Mouse (Mus musculus) MEL (cell line): ENCODE results near the gene Ngp. TPM values are rescaled to one million over a fixed set of nuclear protein-coding genes. Genes with fewer than 3 reads are reported as not detected.

Source experiments
- DNase-seq: peaks from one replicate; pipeline ENCODE4 v3.0.0; 2011; ENCODE audit warnings: low read depth, low spot score
- H3K27ac ChIP-seq: 2 replicates; pipeline ENCODE4 v1.5.1; 2012; ENCODE audit warnings: low read depth, mild to moderate bottlenecking, control low read depth, low read length, moderate library complexity; ENCODE audit not compliant: control insufficient read depth
- H3K27me3 ChIP-seq, 2 experiments: fragments of 150-350 bp in 1 of 2; sonication (generic) in 1 of 2; 2 replicates each; pipeline ENCODE4 v1.6.1; 2012; ENCODE audit warnings: low read length in 2 of 2, mild to moderate bottlenecking in 2 of 2, improper control_type of control experiment in 1 of 2, moderate library complexity in 1 of 2; ENCODE audit not compliant: insufficient read depth in 2 of 2, control insufficient read depth in 1 of 2
- H3K36me3 ChIP-seq, 2 experiments: 2 replicates each; pipeline ENCODE4 v1.6.1; 2012 to 2014; ENCODE audit warnings: low read length in 2 of 2, improper control_type of control experiment in 1 of 2, inconsistent platforms in 1 of 2, mild to moderate bottlenecking in 1 of 2; ENCODE audit not compliant: insufficient read depth in 2 of 2, control insufficient read depth in 1 of 2
- H3K4me1 ChIP-seq, 2 experiments: fragments of 150-350 bp in 1 of 2; sonication (generic) in 1 of 2; 2 replicates each; pipeline ENCODE4 v1.6.1; 2012; ENCODE audit warnings: low read length in 2 of 2, improper control_type of control experiment in 1 of 2, mild to moderate bottlenecking in 1 of 2; ENCODE audit not compliant: insufficient read depth in 2 of 2, control insufficient read depth in 1 of 2
- H3K4me3 ChIP-seq, 2 experiments: fragments of 150-350 bp in 1 of 2; sonication (generic) in 1 of 2; 2 replicates each; pipeline ENCODE4 v1.5.1; 2012; ENCODE audit warnings: low read depth in 2 of 2, low read length in 2 of 2, mild to moderate bottlenecking in 2 of 2, moderate library complexity in 2 of 2, control low read depth in 1 of 2, improper control_type of control experiment in 1 of 2; ENCODE audit not compliant: control insufficient read depth in 1 of 2, insufficient read depth in 1 of 2
- H3K79me2 ChIP-seq: 2 replicates; pipeline ENCODE4 v1.6.1; 2012; ENCODE audit warnings: mild to moderate bottlenecking, low read length, moderate library complexity; ENCODE audit not compliant: control insufficient read depth, poor library complexity, insufficient read depth
- H3K9ac ChIP-seq: 2 replicates; pipeline ENCODE4 v1.6.1; 2012; ENCODE audit warnings: low read depth, mild to moderate bottlenecking, control low read depth, low read length, moderate library complexity; ENCODE audit not compliant: control insufficient read depth, poor library complexity, severe bottlenecking
- H3K9me3 ChIP-seq: fragments of 150-350 bp; sonication (generic); replicated peaks from 2 replicates; pipeline ENCODE4 v1.6.1; 2012; ENCODE audit warnings: mild to moderate bottlenecking, low read length, improper control_type of control experiment, moderate library complexity; ENCODE audit not compliant: insufficient read depth
- BHLHE40 ChIP-seq: IDR thresholded peaks from 2 replicates; pipeline ENCODE4 v1.6.1; 2012; ENCODE audit warnings: low read depth, mild to moderate bottlenecking, inconsistent platforms, low read length, improper control_type of control experiment, borderline replicate concordance
- CHD2 ChIP-seq: IDR thresholded peaks from 2 replicates; pipeline ENCODE4 v1.6.1; 2011; ENCODE audit warnings: low read length, improper control_type of control experiment
- CTCF ChIP-seq, 3 experiments: IDR thresholded peaks in 2 of 3; conservative IDR thresholded peaks in 1 of 3; 2 replicates each; pipeline ENCODE4 v1.5.1; 2011 to 2012; ENCODE audit warnings: low read length in 3 of 3, low read depth in 2 of 3, mild to moderate bottlenecking in 2 of 3, improper control_type of control experiment in 1 of 3, inconsistent platforms in 1 of 3, mixed read lengths in 1 of 3, moderate library complexity in 1 of 3; ENCODE audit not compliant: control insufficient read depth in 1 of 3, insufficient read depth in 1 of 3, poor library complexity in 1 of 3, severe bottlenecking in 1 of 3
- ELF1 ChIP-seq: IDR thresholded peaks from 2 replicates; pipeline ENCODE4 v1.6.1; 2014; ENCODE audit warnings: low read depth, mild to moderate bottlenecking, inconsistent platforms, low read length, improper control_type of control experiment, moderate library complexity
- ETS1 ChIP-seq: IDR thresholded peaks from 2 replicates; pipeline ENCODE4 v1.6.1; 2012; ENCODE audit warnings: low read depth, mild to moderate bottlenecking, inconsistent platforms, low read length, improper control_type of control experiment, moderate library complexity
- GATA1 ChIP-seq: IDR thresholded peaks from 2 replicates; pipeline ENCODE4 v1.6.1; 2011; ENCODE audit warnings: low read depth, low read length, improper control_type of control experiment
- HCFC1 ChIP-seq: IDR thresholded peaks from 2 replicates; pipeline ENCODE4 v1.6.1; 2012; ENCODE audit warnings: low read depth, mild to moderate bottlenecking, inconsistent platforms, low read length, improper control_type of control experiment, moderate library complexity
- JUND ChIP-seq: IDR thresholded peaks from 2 replicates; pipeline ENCODE4 v1.6.1; 2011; ENCODE audit warnings: low read depth, mild to moderate bottlenecking, improper control_type of control experiment, low read length
- KAT2A ChIP-seq: conservative IDR thresholded peaks from 2 replicates; pipeline ENCODE4 v1.6.1; 2012; ENCODE audit warnings: low read depth, low read length, improper control_type of control experiment, inconsistent platforms
- MAFK ChIP-seq: IDR thresholded peaks from 2 replicates; pipeline ENCODE4 v1.6.1; 2011; ENCODE audit warnings: low read depth, mild to moderate bottlenecking, low read length, improper control_type of control experiment, borderline replicate concordance
- MAZ ChIP-seq: IDR thresholded peaks from 2 replicates; pipeline ENCODE4 v1.6.1; 2012; ENCODE audit warnings: low read depth, mild to moderate bottlenecking, inconsistent platforms, low read length, improper control_type of control experiment
- MEF2A ChIP-seq: IDR thresholded peaks from 2 replicates; pipeline ENCODE4 v1.6.1; 2014; ENCODE audit warnings: low read depth, mild to moderate bottlenecking, inconsistent platforms, low read length, improper control_type of control experiment; ENCODE audit not compliant: poor library complexity, insufficient replicate concordance, severe bottlenecking; ENCODE audit errors: extremely low read depth
- MYB ChIP-seq: IDR thresholded peaks from 2 replicates; pipeline ENCODE4 v1.6.1; 2011; ENCODE audit warnings: mild to moderate bottlenecking, low read depth, low read length, improper control_type of control experiment
- NRF1 ChIP-seq: IDR thresholded peaks from 2 replicates; pipeline ENCODE4 v1.6.1; 2014; ENCODE audit warnings: low read depth, mild to moderate bottlenecking, inconsistent platforms, low read length, improper control_type of control experiment, moderate library complexity; ENCODE audit not compliant: poor library complexity, insufficient read depth, severe bottlenecking
- POLR2A ChIP-seq, 2 experiments: IDR thresholded peaks; 2 replicates each; pipeline ENCODE4 v1.6.1; 2011 to 2012; ENCODE audit warnings: low read length in 2 of 2, mild to moderate bottlenecking in 2 of 2, control low read depth in 1 of 2, improper control_type of control experiment in 1 of 2, low read depth in 1 of 2, moderate library complexity in 1 of 2; ENCODE audit not compliant: control insufficient read depth in 1 of 2, insufficient read depth in 1 of 2, poor library complexity in 1 of 2
- POLR2AphosphoS2 ChIP-seq: IDR thresholded peaks from 2 replicates; pipeline ENCODE4 v1.6.1; 2011; ENCODE audit warnings: low read length, improper control_type of control experiment
- POLR2AphosphoS5 ChIP-seq: IDR thresholded peaks from 2 replicates; pipeline ENCODE4 v1.6.1; 2012; ENCODE audit warnings: low read depth, borderline replicate concordance, mild to moderate bottlenecking, inconsistent platforms, low read length, moderate library complexity, mixed read lengths
- RAD21 ChIP-seq: IDR thresholded peaks from 2 replicates; pipeline ENCODE4 v1.6.1; 2011; ENCODE audit warnings: mild to moderate bottlenecking, low read depth, low read length, improper control_type of control experiment
- RCOR1 ChIP-seq: IDR thresholded peaks from 2 replicates; pipeline ENCODE4 v1.6.1; 2012; ENCODE audit warnings: low read depth, mild to moderate bottlenecking, inconsistent platforms, low read length, improper control_type of control experiment
- SIN3A ChIP-seq: IDR thresholded peaks from 2 replicates; pipeline ENCODE4 v1.6.1; 2012; ENCODE audit warnings: low read length, improper control_type of control experiment, inconsistent platforms
- TBP ChIP-seq: IDR thresholded peaks from 2 replicates; pipeline ENCODE4 v1.8.0; 2011; ENCODE audit warnings: low read depth, low read length, improper control_type of control experiment
- USF1 ChIP-seq: IDR thresholded peaks from 2 replicates; pipeline ENCODE4 v1.6.1; 2014; ENCODE audit warnings: low read depth, mild to moderate bottlenecking, inconsistent platforms, low read length, improper control_type of control experiment, moderate library complexity
- USF2 ChIP-seq, 2 experiments: IDR thresholded peaks; 2 replicates each; pipeline ENCODE4 v1.6.1; 2011 to 2012; ENCODE audit warnings: improper control_type of control experiment in 2 of 2, low read length in 2 of 2, borderline replicate concordance in 1 of 2, inconsistent platforms in 1 of 2, low read depth in 1 of 2, mild to moderate bottlenecking in 1 of 2; ENCODE audit not compliant: insufficient read depth in 1 of 2
- ZC3H11A ChIP-seq: IDR thresholded peaks from 2 replicates; pipeline ENCODE4 v1.6.1; 2012; ENCODE audit warnings: low read depth, mild to moderate bottlenecking, inconsistent platforms, low read length, improper control_type of control experiment
- ZKSCAN1 ChIP-seq: IDR thresholded peaks from 2 replicates; pipeline ENCODE4 v1.6.1; 2012; ENCODE audit warnings: low read depth, mild to moderate bottlenecking, inconsistent platforms, low read length, improper control_type of control experiment, moderate library complexity
- ZNF384 ChIP-seq: IDR thresholded peaks from 2 replicates; pipeline ENCODE4 v1.6.1; 2012; ENCODE audit warnings: low read depth, mild to moderate bottlenecking, inconsistent platforms, low read length, improper control_type of control experiment
- polyA plus RNA-seq, 2 experiments: library from polyadenylated mRNA; stranded (reverse) in 1 of 2; unstranded in 1 of 2; fragments of >175 nt in 1 of 2; fragments of >200 nt in 1 of 2; gene quantifications; 2 replicates each; pipeline versions ENCODE4 v1.2.1 to v1.2.4; 2012; ENCODE audit warnings: low replicate concordance in 2 of 2, low read depth in 1 of 2; ENCODE audit not compliant: insufficient read length in 2 of 2, insufficient read depth in 1 of 2, missing spikeins in 1 of 2
- total RNA-seq: library from RNA; depleted of rRNA; stranded (reverse); fragments of 300-350 nt; gene quantifications from 2 replicates; pipeline ENCODE4 v1.2.3, GENCODE M21; 2012

Gene Ngp
- total and polyA plus RNA-seq, 3 experiments = not detected

DNA sequence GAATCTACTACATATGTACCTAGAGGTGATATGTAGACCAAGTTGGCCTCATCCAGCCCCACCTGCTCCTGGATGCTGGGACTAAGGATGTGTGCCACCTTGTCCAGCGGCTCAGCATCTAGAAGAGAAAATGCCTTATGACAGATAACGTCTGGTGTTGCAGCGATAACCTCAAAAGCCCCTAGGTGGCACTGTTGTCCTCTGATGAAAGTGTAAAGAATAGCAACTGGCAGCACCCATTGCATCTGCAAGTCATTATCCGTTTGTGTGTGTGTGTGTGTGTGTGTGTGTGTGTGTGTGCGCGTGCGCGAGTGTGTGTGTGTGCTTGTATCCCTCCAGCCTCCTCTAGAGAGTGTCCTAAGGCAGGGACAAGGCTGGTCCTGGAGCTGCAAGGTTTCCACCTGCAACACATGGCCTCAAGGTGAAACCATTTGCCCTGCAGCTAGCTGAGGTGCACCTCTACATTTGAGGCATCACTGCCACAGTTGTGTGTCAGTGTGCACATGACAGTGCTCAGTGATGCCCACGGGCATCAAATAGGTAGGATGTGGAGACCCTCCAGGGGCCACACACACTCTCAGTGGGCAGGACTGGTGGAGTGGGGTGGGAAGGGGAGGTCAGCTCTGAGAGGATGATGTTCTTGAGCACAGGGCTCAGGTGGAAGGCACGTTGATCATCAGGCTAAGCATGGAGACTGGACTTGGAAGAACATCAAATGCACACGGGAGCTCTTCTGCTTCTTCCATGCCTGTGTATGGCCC lies 29.5 kb downstream of the Ngp start (continued):
- TF ChIP-seq ZKSCAN1 (no peak), KAT2A (no peak), CHD2 (no peak), RAD21 (peak; percentile 92), GATA1 (peak; percentile 67), MAFK (no peak), MYB (no peak), ZC3H11A (peak; percentile 88), ELF1 (no peak), POLR2AphosphoS5 (no peak), CTCF (IDR thresholded peaks at IDR 0.05 in 2 of 3, conservative IDR thresholded peaks at IDR 0.05 in 1 of 3; ENCODE audit: control insufficient read depth in 1 of 3, insufficient read depth in 1 of 3, low read depth in 2 of 3, low read length in 3 of 3, poor library complexity in 1 of 3, severe bottlenecking in 1 of 3) (peak; percentile 69 to 94 (median 77)), SIN3A (peak; percentile 77)

DNA sequence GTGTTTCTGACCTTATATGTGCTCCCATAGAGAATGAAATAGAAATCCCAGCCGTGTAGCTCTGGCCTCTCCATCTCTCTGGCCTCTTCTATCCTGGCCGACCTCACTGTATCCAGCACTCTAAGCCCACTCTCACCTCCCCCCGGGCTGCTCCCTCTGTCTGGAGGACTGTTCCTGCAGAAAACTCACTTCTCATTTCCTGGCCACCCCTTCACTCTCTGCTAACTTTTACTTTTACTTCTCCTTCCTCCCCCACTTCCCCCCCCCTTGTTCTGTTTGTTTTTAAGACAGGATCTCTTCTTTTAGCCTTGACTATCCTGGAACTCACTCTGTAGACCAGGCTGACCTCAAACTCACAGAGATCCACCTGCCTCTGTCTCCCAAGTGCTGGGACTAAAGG lies 33.0 kb downstream of the Ngp start:
- no peak overlapping the region for H3K27ac ChIP-seq

DNA sequence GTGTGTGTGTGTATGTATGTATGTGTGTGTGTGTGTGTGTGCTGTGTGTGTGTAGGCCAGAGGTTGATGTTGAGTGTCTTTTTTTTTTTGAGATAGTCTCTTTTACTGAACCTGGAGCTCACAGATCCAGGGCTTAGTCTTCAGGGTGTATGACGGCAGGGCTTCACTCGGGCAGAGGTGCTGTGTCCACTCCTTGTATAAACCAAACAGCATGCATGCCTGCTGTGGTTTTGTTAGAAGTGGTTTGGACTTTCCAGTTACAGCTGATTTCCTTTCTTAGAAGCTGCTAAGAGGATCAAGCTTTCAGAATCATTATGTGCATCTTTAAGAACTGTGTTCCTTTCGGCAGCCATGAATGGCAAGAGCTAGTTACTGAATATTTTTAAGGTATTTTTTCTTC lies 38.4 kb downstream of the Ngp start:
- peaks cover 18 to 27% of the 10 kb centered on the region in 2 experiments for H3K4me1 ChIP-seq
- no peak overlapping the region for H3K4me3 ChIP-seq
- H3K9ac ChIP-seq = no peak overlapping the region
- H3K9me3 ChIP-seq = no peaks in the 10 kb centered on the region
- H3K27ac ChIP-seq = peak overlapping the region; percentile 89; the same call in 1 of the 2 replicates
- DNase-seq = no peak
- H3K36me3 ChIP-seq = peaks cover 0 to 25% of the 10 kb centered on the region in 2 experiments; a peak in 2 of 4 replicates
- H3K27me3 ChIP-seq = no peaks in the 10 kb centered on the region
- no peaks in the 10 kb centered on the region for H3K79me2 ChIP-seq
- TF ChIP-seq ELF1 = no peak
- no peak for TF ChIP-seq MEF2A
- no peak for TF ChIP-seq POLR2AphosphoS2
- TF ChIP-seq ETS1 = no peak
- no peak for TF ChIP-seq GATA1
- no peak for TF ChIP-seq ZNF384
- no peak for TF ChIP-seq MAZ
- no peak for TF ChIP-seq KAT2A
- no peak for TF ChIP-seq MYB
- TF ChIP-seq RCOR1 = no peak
- TF ChIP-seq RAD21 = no peak
- TF ChIP-seq ZC3H11A = no peak
- TF ChIP-seq CHD2 = no peak
- no peak for TF ChIP-seq POLR2AphosphoS5
- no peak for TF ChIP-seq NRF1
- no peak for TF ChIP-seq POLR2A (IDR thresholded peaks at IDR 0.05; ENCODE audit: control insufficient read depth in 1 of 2, insufficient read depth in 1 of 2, low read depth in 1 of 2, low read length in 2 of 2, poor library complexity in 1 of 2)
- TF ChIP-seq MAFK = no peak
- no peak for TF ChIP-seq TBP
- no peak for TF ChIP-seq USF1

More for the DNA sequence above, 33.0 kb downstream of the Ngp start:
- Histone ChIP-seq H3K9me3 (no peaks in the 10 kb centered on the region), H3K36me3 (no peaks in the 10 kb centered on the region), H3K27me3 (no peaks in the 10 kb centered on the region), H3K4me1 (peaks cover 0 to 6% of the 10 kb centered on the region in 2 experiments; a peak in 2 of 4 replicates), H3K4me3 (no peak overlapping the region), H3K79me2 (no peaks in the 10 kb centered on the region), H3K9ac (no peak overlapping the region)
- TF ChIP-seq KAT2A (no peak), MYB (no peak), HCFC1 (no peak), BHLHE40 (no peak), USF2 (IDR thresholded peaks at IDR 0.05; ENCODE audit: borderline replicate concordance in 1 of 2, insufficient read depth in 1 of 2, low read depth in 1 of 2, low read length in 2 of 2) (no peak), ETS1 (no peak), MAFK (no peak), ZC3H11A (no peak), USF1 (no peak), RAD21 (no peak), JUND (no peak), RCOR1 (no peak), SIN3A (no peak), POLR2A (IDR thresholded peaks at IDR 0.05; ENCODE audit: control insufficient read depth in 1 of 2, insufficient read depth in 1 of 2, low read depth in 1 of 2, low read length in 2 of 2, poor library complexity in 1 of 2) (no peak)
- DNase-seq = no peak
